Mouse (Mus musculus): ENCODE measurements around the gene Grin2b.

The Grin2b gene

DNA sequence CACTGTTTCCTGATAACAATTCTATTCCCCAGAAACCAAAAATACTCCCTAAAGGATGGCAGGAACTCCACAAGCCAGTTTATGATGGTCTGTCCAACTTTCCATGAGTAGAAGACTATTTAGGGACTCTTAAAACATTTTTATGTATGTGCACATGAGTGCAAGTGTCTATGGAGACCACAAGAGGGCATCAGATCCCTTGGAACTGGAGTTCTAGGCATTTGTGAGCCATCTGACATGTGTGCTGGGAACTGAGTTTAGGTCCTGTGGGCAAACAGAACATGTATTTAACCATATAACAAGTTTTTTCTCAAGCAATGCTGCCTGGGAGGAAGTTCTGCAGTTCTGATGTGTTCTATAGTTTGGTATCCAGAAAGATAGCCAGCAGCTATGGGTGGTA is 501.3 kb downstream of the Grin2b start:
- DNase-seq: no peak

Measured in thymus, adult 18-20 months (tissue).